Mouse (Mus musculus): ENCODE measurements at regions not wholly inside any gene's neighbourhood (a gene's known extent, or its start where the extent isn't known, plus 50 kb on each side); places are given as distances from the start of the nearest gene placed in this dataset.

DNA sequence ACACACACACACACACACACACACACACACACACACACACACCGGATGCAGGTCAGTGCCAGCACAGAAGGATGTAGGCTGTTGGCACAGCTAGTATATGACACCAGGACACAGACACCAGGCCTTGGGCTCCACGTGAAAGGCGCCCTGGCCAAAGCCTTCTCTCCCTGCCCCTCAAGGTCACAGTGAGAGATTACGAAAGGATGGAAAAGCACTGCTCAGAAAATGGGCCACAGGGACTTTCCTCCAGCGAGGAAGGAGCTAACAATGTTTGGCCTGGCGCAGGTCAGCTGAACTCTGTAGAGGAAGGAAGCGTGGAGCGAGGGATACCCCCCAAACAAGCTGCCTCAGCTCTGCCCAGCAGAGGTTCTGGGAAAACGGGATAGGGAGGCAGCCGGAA lies 161.0 kb downstream of the Ly86 start:
- no peak for TF ChIP-seq CTCF (IDR thresholded peaks at IDR 0.05; ENCODE audit: borderline replicate concordance, control insufficient read depth, extremely low read depth, insufficient read depth, low read length, poor library complexity)
- TF ChIP-seq POLR2A (IDR thresholded peaks at IDR 0.05; ENCODE audit: control insufficient read depth, extremely low read depth, insufficient read depth, low read length, poor library complexity), result no peak
